Mouse (Mus musculus) heart, embryonic 14.5 days (tissue): ENCODE measurements at regions not wholly inside any gene's neighbourhood (a gene's known extent, or its start where the extent isn't known, plus 50 kb on each side); places are given as distances from the start of the nearest gene placed in this dataset.

Experiments
- ATAC-seq: fragments of 200-750 bp; cut with Nextera tagmentation; 2 replicates; pipeline ENCODE4 v1.8.0; 2017; ENCODE audit warnings: low read depth, moderate TSS enrichment; ENCODE audit not compliant: insufficient number of reproducible peaks, insufficient read depth, low FRiP score
- H3K27ac ChIP-seq, 2 experiments: fragments of 200-500 bp in 1 of 2; fragments of 300-500 bp in 1 of 2; sonication (generic) in 1 of 2; replicated peaks in 1 of 2; 2 replicates each; pipeline ENCODE4 v1.5.1; 2012 to 2014; ENCODE audit warnings: low read depth in 2 of 2, low read length in 2 of 2, control low read depth in 1 of 2, mild to moderate bottlenecking in 1 of 2, mixed read lengths in 1 of 2; ENCODE audit not compliant: control insufficient read depth in 1 of 2, insufficient read depth in 1 of 2
- H3K27me3 ChIP-seq: fragments of 300-500 bp; sonication (generic); 2 replicates; pipeline ENCODE4 v1.6.1; 2014; ENCODE audit warnings: mild to moderate bottlenecking, low read length, control low read depth; ENCODE audit not compliant: control insufficient read depth, insufficient read depth
- H3K36me3 ChIP-seq: fragments of 300-500 bp; sonication (generic); 2 replicates; pipeline ENCODE4 v1.6.1; 2014; ENCODE audit warnings: mild to moderate bottlenecking, control low read depth, low read length, mixed read lengths; ENCODE audit not compliant: control insufficient read depth, insufficient read depth
- H3K4me1 ChIP-seq, 2 experiments: fragments of 200-500 bp in 1 of 2; fragments of 300-500 bp in 1 of 2; sonication (generic) in 1 of 2; 2 replicates each; pipeline ENCODE4 v1.6.1; 2012 to 2014; ENCODE audit warnings: low read length in 2 of 2, control low read depth in 1 of 2, mixed read lengths in 1 of 2; ENCODE audit not compliant: control insufficient read depth in 2 of 2, insufficient read depth in 2 of 2
- H3K4me2 ChIP-seq: fragments of 300-500 bp; sonication (generic); 2 replicates; pipeline ENCODE4 v1.6.1; 2014; ENCODE audit warnings: mild to moderate bottlenecking, low read length
- H3K4me3 ChIP-seq, 2 experiments: fragments of 200-500 bp in 1 of 2; fragments of 300-500 bp in 1 of 2; sonication (generic) in 1 of 2; 2 replicates each; pipeline ENCODE4 v1.5.1; 2012 to 2014; ENCODE audit warnings: low read length in 2 of 2, mild to moderate bottlenecking in 2 of 2, control low read depth in 1 of 2, low read depth in 1 of 2, moderate library complexity in 1 of 2; ENCODE audit not compliant: control insufficient read depth in 1 of 2, insufficient read depth in 1 of 2
- H3K9ac ChIP-seq: fragments of 300-500 bp; sonication (generic); 2 replicates; pipeline ENCODE4 v1.6.1; 2014; ENCODE audit warnings: mild to moderate bottlenecking, low read length
- H3K9me3 ChIP-seq: fragments of 300-500 bp; sonication (generic); 2 replicates; pipeline ENCODE4 v1.6.1; 2016; ENCODE audit warnings: low read length, control low read depth; ENCODE audit not compliant: control insufficient read depth
- WGBS: fragments of 180-500 bp; shearing (Covaris S2); extraction: QIAGEN DNeasy Blood & Tissue Kit; methylation state at CpG from one replicate; pipeline ENCODE4 v1.1.7; 2014; 5-methylcytosine and 5-hydroxymethylcytosine counted together

- 87% methylated on average over 6 of the region's 6 CpGs for WGBS
- ATAC-seq, result no peak
- Histone ChIP-seq H3K27me3 (no peaks in the 10 kb centered on the region), H3K36me3 (no peaks in the 10 kb centered on the region), H3K9me3 (no peaks in the 10 kb centered on the region), H3K4me1 (peaks cover 15 to 33% of the 10 kb centered on the region in 2 experiments), H3K9ac (no peak overlapping the region), H3K4me3 (no peak overlapping the region), H3K27ac (no peak overlapping the region), H3K4me2 (no peak overlapping the region)
Observed at GRCm38 (mm10) chr10:96693766-96694165, 77.0 kb downstream of the Btg1 start.

- WGBS, result 92% methylated on average over 7 of the region's 7 CpGs
- no peak overlapping the region for H3K4me2 ChIP-seq
Observed at GRCm38 (mm10) chr10:96696571-96696970, 79.8 kb downstream of the Btg1 start.

GRCm38 (mm10) chr10:96697781-96698180 is 81.0 kb downstream of the Btg1 start:
- ATAC-seq, result no peak

More at GRCm38 (mm10) chr10:96696571-96696970, 79.8 kb downstream of the Btg1 start:
- no peaks in the 10 kb centered on the region for H3K36me3 ChIP-seq
- H3K9ac ChIP-seq, result no peak overlapping the region
- ATAC-seq, result no peak
- H3K9me3 ChIP-seq, result no peaks in the 10 kb centered on the region
- H3K4me3 ChIP-seq, result no peak overlapping the region
- no peak overlapping the region for H3K27ac ChIP-seq
- no peaks in the 10 kb centered on the region for H3K27me3 ChIP-seq
- peaks cover 6 to 10% of the 10 kb centered on the region in 2 experiments for H3K4me1 ChIP-seq

GRCm38 (mm10) chr10:96706656-96707055 is 89.8 kb downstream of the Btg1 start:
- Histone ChIP-seq H3K27me3 (no peaks in the 10 kb centered on the region), H3K27ac (no peak overlapping the region), H3K4me2 (no peak overlapping the region), H3K9ac (no peak overlapping the region), H3K36me3 (no peaks in the 10 kb centered on the region), H3K4me3 (no peak overlapping the region), H3K9me3 (no peaks in the 10 kb centered on the region), H3K4me1 (peaks cover 10 to 14% of the 10 kb centered on the region in 2 experiments; a peak in 3 of 4 replicates)
- no peak for ATAC-seq
- WGBS, result 85% methylated on average over 4 of the region's 4 CpGs

More at GRCm38 (mm10) chr10:96697781-96698180, 81.0 kb downstream of the Btg1 start:
- H3K27me3 ChIP-seq, result no peaks in the 10 kb centered on the region
- no peaks in the 10 kb centered on the region for H3K36me3 ChIP-seq
- no peak overlapping the region for H3K9ac ChIP-seq
- no peak overlapping the region for H3K4me3 ChIP-seq
- 22% methylated on average over 3 of the region's 3 CpGs for WGBS
- H3K27ac ChIP-seq, result peak overlapping the region; percentile 76 to 83
- no peaks in the 10 kb centered on the region for H3K9me3 ChIP-seq
- no peak overlapping the region for H3K4me2 ChIP-seq
- peaks cover 6 to 10% of the 10 kb centered on the region in 2 experiments for H3K4me1 ChIP-seq

- Histone ChIP-seq H3K36me3 (no peaks in the 10 kb centered on the region), H3K9me3 (0 out of 2 replicates have a peak, but pooled peaks cover under 1% of the 10 kb centered on the region), H3K4me1 (peaks cover 10 to 18% of the 10 kb centered on the region in 2 experiments; a peak in 3 of 4 replicates), H3K27ac (peak overlapping the region; percentile 52 to 78), H3K27me3 (no peaks in the 10 kb centered on the region), H3K4me2 (peak overlapping the region; percentile 6; the same call in 1 of the 2 replicates), H3K4me3 (no peak overlapping the region), H3K9ac (no peak overlapping the region)
- ATAC-seq, result peak; percentile 85; the same call in 1 of the 2 replicates
- WGBS, result 37% methylated on average over 2 of the region's 2 CpGs
Observed at GRCm38 (mm10) chr10:96708471-96708870, 91.7 kb downstream of the Btg1 start.

- peaks cover 10 to 18% of the 10 kb centered on the region in 2 experiments; a peak in 3 of 4 replicates for H3K4me1 ChIP-seq
- H3K27me3 ChIP-seq, result no peaks in the 10 kb centered on the region
- no peaks in the 10 kb centered on the region for H3K36me3 ChIP-seq
- H3K9ac ChIP-seq, result no peak overlapping the region
- no peak overlapping the region for H3K4me3 ChIP-seq
- WGBS, result 79% methylated on average over 13 of the region's 13 CpGs
- H3K9me3 ChIP-seq, result 0 out of 2 replicates have a peak, but pooled peaks cover 3% of the 10 kb centered on the region
- peak overlapping the region; percentile 35 to 62; a peak in 3 of 4 replicates for H3K27ac ChIP-seq
- 0 out of 2 replicates have a peak overlapping the region, but pooled peaks have one; percentile 6 for H3K4me2 ChIP-seq
- no peak for ATAC-seq
Observed at GRCm38 (mm10) chr10:96709698-96710356, 93.0 kb downstream of the Btg1 start.

GRCm38 (mm10) chr10:96711993-96712392 is 95.2 kb downstream of the Btg1 start:
- 0 out of 2 replicates have a peak, but pooled peaks cover 3% of the 10 kb centered on the region for H3K9me3 ChIP-seq
- WGBS, result 71% methylated on average over 2 of the region's 2 CpGs
- H3K4me1 ChIP-seq, result peaks cover 10 to 21% of the 10 kb centered on the region in 2 experiments; a peak in 3 of 4 replicates

More at GRCm38 (mm10) chr10:96711993-96712392, 95.2 kb downstream of the Btg1 start:
- Histone ChIP-seq H3K27me3 (no peaks in the 10 kb centered on the region), H3K36me3 (no peaks in the 10 kb centered on the region), H3K4me3 (no peak overlapping the region), H3K9ac (no peak overlapping the region), H3K27ac (no peak overlapping the region), H3K4me2 (no peak overlapping the region)
- no peak for ATAC-seq
